Mouse (Mus musculus) bone marrow macrophage, adult 2 months (primary cell): ENCODE measurements around the gene Phkg2. TPM values are rescaled to one million over a fixed set of nuclear protein-coding genes. Genes with fewer than 3 reads are reported as not detected.

Experiments
- H3K27ac ChIP-seq: 2 replicates; pipeline ENCODE4 v1.5.1; 2012; ENCODE audit warnings: low read depth, low read length; ENCODE audit not compliant: insufficient read depth
- H3K4me1 ChIP-seq: 2 replicates; pipeline ENCODE4 v1.6.1; 2012; ENCODE audit warnings: low read length; ENCODE audit not compliant: control insufficient read depth, insufficient read depth
- H3K4me3 ChIP-seq: 2 replicates; pipeline ENCODE4 v1.5.1; 2012; ENCODE audit warnings: mild to moderate bottlenecking, low read length, moderate library complexity; ENCODE audit not compliant: insufficient read depth
- CTCF ChIP-seq: IDR thresholded peaks from 2 replicates; pipeline ENCODE4 v1.5.1; 2012; ENCODE audit warnings: low read depth, mild to moderate bottlenecking, low read length, moderate library complexity
- POLR2A ChIP-seq: IDR thresholded peaks from 2 replicates; pipeline ENCODE4 v1.6.1; 2012; ENCODE audit warnings: mild to moderate bottlenecking, low read depth, low read length, borderline replicate concordance
- polyA plus RNA-seq: library from polyadenylated mRNA; stranded (reverse); fragments of >200 nt; gene quantifications from 2 replicates; pipeline ENCODE4 v1.2.4, GENCODE M21; 2012; ENCODE audit not compliant: missing spikeins, insufficient read depth, insufficient read length

Phkg2 gene
- 64.7 and 68.4 TPM in 2 replicates for polyA plus RNA-seq

GRCm38 (mm10) chr7:127572895-127573471, at the start of gene Phkg2:
Phkg2 (plus strand) TSS chr7:127573340.
- no peak for TF ChIP-seq CTCF
- no peak for TF ChIP-seq POLR2A
- peak within 1 kb of the TSS; percentile 100 for H3K4me3 ChIP-seq
- H3K4me1 ChIP-seq = peaks cover 14% of the 10 kb centered on the region
- peak within 1 kb of the TSS; percentile 68 for H3K27ac ChIP-seq

- no peak for TF ChIP-seq CTCF
- no peak for TF ChIP-seq POLR2A
- Histone ChIP-seq H3K4me3 (no peak overlapping the region), H3K27ac (no peak overlapping the region), H3K4me1 (no peaks in the 10 kb centered on the region)
These were observed 31.5 kb upstream of the Phkg2 start for GRCm38 (mm10) chr7:127541671-127542070.

GRCm38 (mm10) chr7:127549116-127549835, 23.9 kb upstream of the Phkg2 start:
- TF ChIP-seq CTCF (no peak), POLR2A (no peak)
- Histone ChIP-seq H3K4me1 (no peaks in the 10 kb centered on the region), H3K4me3 (no peak overlapping the region), H3K27ac (no peak overlapping the region)

GRCm38 (mm10) chr7:127551558-127551957, 21.6 kb upstream of the Phkg2 start:
- H3K4me3 ChIP-seq = no peak overlapping the region
- no peaks in the 10 kb centered on the region for H3K4me1 ChIP-seq
- TF ChIP-seq CTCF = no peak
- TF ChIP-seq POLR2A = no peak
- no peak overlapping the region for H3K27ac ChIP-seq

- TF ChIP-seq CTCF (no peak), POLR2A (no peak)
- no peak overlapping the region for H3K4me3 ChIP-seq
These were observed 12.6 kb upstream of the Phkg2 start for GRCm38 (mm10) chr7:127560580-127560979.

GRCm38 (mm10) chr7:127561340-127561858, 11.7 kb upstream of the Phkg2 start, which contains the start of gene Tmem265:
Tmem265 (plus strand) TSS chr7:127561390.
- no peak within 1 kb of the TSS for H3K4me3 ChIP-seq
- H3K4me1 ChIP-seq = peaks cover 5% of the 10 kb centered on the region; the same call in 1 of the 2 replicates
- H3K27ac ChIP-seq = no peak within 1 kb of the TSS
- TF ChIP-seq CTCF (no peak), POLR2A (no peak)

More at GRCm38 (mm10) chr7:127560580-127560979, 12.6 kb upstream of the Phkg2 start:
- H3K27ac ChIP-seq = no peak overlapping the region
- H3K4me1 ChIP-seq = peaks cover 5% of the 10 kb centered on the region; the same call in 1 of the 2 replicates

- Histone ChIP-seq H3K27ac (no peak overlapping the region), H3K4me3 (no peak overlapping the region), H3K4me1 (no peaks in the 10 kb centered on the region)
- TF ChIP-seq POLR2A (no peak), CTCF (no peak)
These were observed 8.6 kb upstream of the Phkg2 start for GRCm38 (mm10) chr7:127564381-127565150.

- H3K4me1 ChIP-seq = peaks cover 14% of the 10 kb centered on the region
- H3K4me3 ChIP-seq = peak overlapping the region; percentile 100
- H3K27ac ChIP-seq = peak overlapping the region; percentile 28; the same call in 1 of the 2 replicates
- TF ChIP-seq CTCF (no peak), POLR2A (no peak)
These were observed 416 bp downstream of the Phkg2 start for GRCm38 (mm10) chr7:127573503-127574008.

- H3K27ac ChIP-seq = no peak overlapping the region
- H3K4me3 ChIP-seq = peak overlapping the region; percentile 100
- peaks cover 14% of the 10 kb centered on the region for H3K4me1 ChIP-seq
- TF ChIP-seq POLR2A (no peak), CTCF (no peak)
These were observed 975 bp downstream of the Phkg2 start for GRCm38 (mm10) chr7:127574115-127574514.

GRCm38 (mm10) chr7:127583260-127583659, 10.1 kb downstream of the Phkg2 start:
- H3K4me1 ChIP-seq = peaks cover 4% of the 10 kb centered on the region
- TF ChIP-seq CTCF (no peak), POLR2A (no peak)
- H3K27ac ChIP-seq = no peak overlapping the region
- no peak overlapping the region for H3K4me3 ChIP-seq
